Mouse (Mus musculus) central nervous system, embryonic 11.5 days (tissue): ENCODE results near the gene Pirt. TPM values are rescaled to one million over a fixed set of nuclear protein-coding genes. Genes with fewer than 3 reads are reported as not detected.

Experiments used
- polyA plus RNA-seq: library from polyadenylated mRNA; depleted of rRNA; stranded (reverse); fragments of >200 nt; gene quantifications from 2 replicates; pipeline ENCODE4 v1.2.3, GENCODE M21; 2012; rRNA removed

Gene Pirt
- polyA plus RNA-seq = 1.2 and 2.1 TPM in 2 replicates

DNA sequence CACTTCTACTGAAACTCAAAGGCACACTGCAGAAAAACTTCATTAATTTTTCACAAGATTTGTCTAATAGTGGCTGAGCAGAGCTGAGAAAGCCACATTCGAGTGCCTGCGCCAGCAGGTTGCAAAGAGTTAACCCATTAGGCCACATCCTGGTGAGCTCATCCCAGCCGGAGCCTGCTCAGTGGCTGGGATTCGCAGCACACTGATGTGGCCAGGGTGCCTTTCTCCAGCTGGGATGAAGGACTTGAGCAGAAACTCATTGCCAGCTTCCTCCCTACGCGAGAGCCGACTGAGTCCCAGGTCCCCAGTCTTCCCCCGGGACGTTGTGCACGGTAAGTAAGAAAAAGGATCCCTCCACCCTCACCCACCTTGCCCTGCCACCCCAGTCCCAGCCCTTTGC, at the start of gene Pirt:
Pirt (plus strand) TSS at position 171 of the 400 bp plus-strand sequence.

DNA sequence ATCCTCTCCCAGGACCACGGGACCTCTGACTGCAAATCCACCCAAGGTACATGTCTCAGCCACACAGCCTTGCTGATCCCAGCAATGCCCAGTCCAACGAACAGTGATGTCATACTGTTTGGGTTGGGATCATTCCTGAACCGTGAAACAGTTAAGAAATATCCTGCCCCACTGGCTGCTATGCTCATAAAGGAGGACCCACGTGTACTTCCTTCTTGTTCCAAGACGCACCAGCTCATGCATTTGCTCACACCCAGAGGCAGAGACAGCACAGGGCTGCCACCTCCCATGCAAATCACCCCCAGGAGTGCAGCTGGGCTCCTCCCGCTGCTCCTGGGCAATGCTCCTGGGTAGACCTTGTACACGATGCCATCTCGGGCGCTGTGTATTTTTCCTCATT, 44.5 kb downstream of the Pirt start, which contains the start of gene Tmem238l:
Tmem238l (plus strand) TSS at position 336 of the 400 bp plus-strand sequence.

Other genes with a start within 250 kb of the Pirt start
- gene Tmem238l, start 44.7 kb downstream of the Pirt start, polyA plus RNA-seq = not detected in 2 replicates
- gene Tmem220, start 113.2 kb downstream of the Pirt start, polyA plus RNA-seq = 1.2 and 1.7 TPM in 2 replicates
- 19.1 and 34.4 TPM in 2 replicates for gene Adprm, start 140.6 kb downstream of the Pirt start, polyA plus RNA-seq
- gene Sco1, start 140.7 kb downstream of the Pirt start, polyA plus RNA-seq = 6.6 and 9.9 TPM in 2 replicates
- gene Myh3, start 166.3 kb downstream of the Pirt start, polyA plus RNA-seq = 0.80 and 20.1 TPM in 2 replicates